Mouse (Mus musculus): ENCODE data around the gene Spice1. TPM values are rescaled to one million over a fixed set of nuclear protein-coding genes. Genes with fewer than 3 reads are reported as not detected.

The Spice1 gene
- total RNA-seq, 2 experiments from 2014 or later: 8.7 to 11.7 TPM

Other genes starting within 250 kb of the Spice1 start
- 10 to 100 TPM; 28.0 to 30.3 TPM for gene Atp6v1a, start 207.4 kb upstream of the Spice1 start, total RNA-seq (2021)
- 10 to 100 TPM; 56.0 to 60.1 TPM for gene Naa50, start 207.3 kb upstream of the Spice1 start, total RNA-seq (2021)
- 10 to 100 TPM; 16.4 to 20.9 TPM for gene Usf3, start 173.9 kb upstream of the Spice1 start, total RNA-seq (2021)
- gene Sidt1, start 13.9 kb upstream of the Spice1 start, total RNA-seq (2021): under 1 TPM; 0.23 to 0.31 TPM
- gene Cfap44, start 47.7 kb downstream of the Spice1 start, total RNA-seq (2021): not detected
- gene Boc, start 211.8 kb downstream of the Spice1 start, total RNA-seq (2021): 1 to 10 TPM; 4.5 to 5.8 TPM

Data from heart, postnatal 25 days (tissue).